Mouse (Mus musculus) MN1 (cell line): ENCODE data around the gene Pifo.

ENCODE experiments used
- DNase-seq: peaks from one replicate; pipeline ENCODE4 v3.0.0-alpha.2; 2016; ENCODE audit warnings: low spot score

Pifo gene

GRCm38 (mm10) chr3:105957235-105957634, 57.2 kb downstream of the Pifo start:
- peak; percentile 11 for DNase-seq

GRCm38 (mm10) chr3:105951348-105951747, 63.1 kb downstream of the Pifo start:
- DNase-seq = no peak
